Mouse (Mus musculus): Measurements from ENCODE around the gene Atp7a. TPM values are rescaled to one million over a fixed set of nuclear protein-coding genes. Genes with fewer than 3 reads are reported as not detected.

Gene Atp7a
- total and polyA plus RNA-seq, 3 experiments = 1.7 to 2.2 TPM; not detected in 1

DNA sequence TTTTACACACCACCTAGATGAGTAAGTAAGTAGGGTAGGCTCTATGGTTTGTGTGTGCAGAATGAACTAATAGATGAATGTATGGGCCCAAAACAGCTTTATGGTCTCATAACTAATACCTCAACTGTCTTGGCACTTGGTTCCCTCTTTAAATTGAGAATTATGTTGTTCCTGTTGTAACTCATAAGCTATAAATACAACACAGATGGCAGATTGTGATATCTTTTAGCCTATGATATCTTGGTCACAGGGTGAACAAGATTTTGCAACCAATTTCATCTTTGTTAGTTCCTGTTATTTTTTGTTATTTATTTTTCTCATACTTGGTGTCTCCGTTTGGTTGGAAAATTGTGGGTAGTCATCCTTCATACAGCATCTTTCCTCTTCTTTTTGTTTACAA is 121.1 kb downstream of the Atp7a start:
- Histone ChIP-seq H3K4me1 (ENCODE audit: control insufficient read depth in 1 of 2, insufficient read depth in 2 of 2, low read length in 2 of 2) (peaks cover 0 to 2% of the 10 kb centered on the region in 2 experiments; a peak in 2 of 4 replicates), H3K9ac (ENCODE audit: control insufficient read depth, low read depth, low read length, poor library complexity, severe bottlenecking) (no peak overlapping the region), H3K9me3 (replicated peaks; ENCODE audit: insufficient read depth, low read length) (no peaks in the 10 kb centered on the region), H3K27me3 (ENCODE audit: control insufficient read depth in 1 of 2, insufficient read depth in 2 of 2, low read length in 2 of 2) (no peaks in the 10 kb centered on the region), H3K4me3 (ENCODE audit: control insufficient read depth in 1 of 2, insufficient read depth in 1 of 2, low read depth in 2 of 2, low read length in 2 of 2) (no peak overlapping the region), H3K79me2 (ENCODE audit: control insufficient read depth, insufficient read depth, low read length, poor library complexity) (no peaks in the 10 kb centered on the region), H3K36me3 (ENCODE audit: control insufficient read depth in 1 of 2, insufficient read depth in 2 of 2, low read length in 2 of 2) (peaks cover 0 to 8% of the 10 kb centered on the region in 2 experiments; a peak in 1 of 4 replicates), H3K27ac (ENCODE audit: control insufficient read depth, low read depth, low read length) (no peak overlapping the region)
- no peak for DNase-seq (ENCODE audit: low read depth, low spot score)
- TF ChIP-seq TAL1 (IDR thresholded peaks at IDR 0.05; ENCODE audit: low read length) (peak; percentile 6; the same call in 1 of the 2 replicates), USF1 (IDR thresholded peaks at IDR 0.05; ENCODE audit: low read depth, low read length) (no peak), MAFK (IDR thresholded peaks at IDR 0.05; ENCODE audit: borderline replicate concordance, low read depth, low read length) (no peak), ETS1 (IDR thresholded peaks at IDR 0.05; ENCODE audit: low read depth, low read length) (0 out of 2 replicates have a peak, but pooled peaks have one; percentile 31), MEF2A (IDR thresholded peaks at IDR 0.05; ENCODE audit: extremely low read depth, insufficient replicate concordance, low read depth, low read length, poor library complexity, severe bottlenecking) (peak; percentile 61; the same call in 1 of the 2 replicates), TBP (IDR thresholded peaks at IDR 0.05; ENCODE audit: low read depth, low read length) (no peak), TCF12 (IDR thresholded peaks at IDR 0.05; ENCODE audit: low read depth, low read length) (peak; percentile 18; the same call in 1 of the 2 replicates), GABPA (IDR thresholded peaks at IDR 0.05; ENCODE audit: low read depth, low read length) (no peak), GATA1 (IDR thresholded peaks at IDR 0.05; ENCODE audit: low read depth, low read length) (0 out of 2 replicates have a peak, but pooled peaks have one; percentile 29), EP300 (IDR thresholded peaks at IDR 0.05; ENCODE audit: low read depth in 1 of 2, low read length in 2 of 2) (peak in 1 of 2 experiments; percentile 34; a peak in 2 of 4 replicates)

- Histone ChIP-seq H3K27me3 (ENCODE audit: control insufficient read depth in 1 of 2, insufficient read depth in 2 of 2, low read length in 2 of 2) (no peaks in the 10 kb centered on the region), H3K4me1 (ENCODE audit: control insufficient read depth in 1 of 2, insufficient read depth in 2 of 2, low read length in 2 of 2) (peaks cover 0 to 2% of the 10 kb centered on the region in 2 experiments; a peak in 2 of 4 replicates), H3K9me3 (replicated peaks; ENCODE audit: insufficient read depth, low read length) (no peaks in the 10 kb centered on the region), H3K27ac (ENCODE audit: control insufficient read depth, low read depth, low read length) (no peak overlapping the region), H3K9ac (ENCODE audit: control insufficient read depth, low read depth, low read length, poor library complexity, severe bottlenecking) (no peak overlapping the region), H3K79me2 (ENCODE audit: control insufficient read depth, insufficient read depth, low read length, poor library complexity) (no peaks in the 10 kb centered on the region), H3K4me3 (ENCODE audit: control insufficient read depth in 1 of 2, insufficient read depth in 1 of 2, low read depth in 2 of 2, low read length in 2 of 2) (no peak overlapping the region), H3K36me3 (ENCODE audit: control insufficient read depth in 1 of 2, insufficient read depth in 2 of 2, low read length in 2 of 2) (peaks cover 0 to 11% of the 10 kb centered on the region in 2 experiments; a peak in 1 of 4 replicates)
- no peak for TF ChIP-seq TBP (IDR thresholded peaks at IDR 0.05; ENCODE audit: low read depth, low read length)
- TF ChIP-seq ZMIZ1 (IDR thresholded peaks at IDR 0.05; ENCODE audit: low read depth, low read length) = no peak
- TF ChIP-seq UBTF (IDR thresholded peaks at IDR 0.05; ENCODE audit: borderline replicate concordance, insufficient read depth, low read depth, low read length) = no peak
- no peak for TF ChIP-seq CHD1 (IDR thresholded peaks at IDR 0.05; ENCODE audit: low read depth, low read length)
- no peak for TF ChIP-seq SIN3A (IDR thresholded peaks at IDR 0.05; ENCODE audit: low read length)
- TF ChIP-seq CTCF (IDR thresholded peaks at IDR 0.05 in 2 of 3, conservative IDR thresholded peaks at IDR 0.05 in 1 of 3; ENCODE audit: control insufficient read depth in 1 of 3, insufficient read depth in 1 of 3, low read depth in 2 of 3, low read length in 3 of 3, poor library complexity in 1 of 3, severe bottlenecking in 1 of 3) = no peak
- no peak for TF ChIP-seq BHLHE40 (IDR thresholded peaks at IDR 0.05; ENCODE audit: borderline replicate concordance, low read depth, low read length)
- TF ChIP-seq MYB (IDR thresholded peaks at IDR 0.05; ENCODE audit: low read depth, low read length) = no peak
- TF ChIP-seq MAZ (IDR thresholded peaks at IDR 0.05; ENCODE audit: low read depth, low read length) = no peak
- no peak for TF ChIP-seq USF2 (IDR thresholded peaks at IDR 0.05; ENCODE audit: borderline replicate concordance in 1 of 2, insufficient read depth in 1 of 2, low read depth in 1 of 2, low read length in 2 of 2)
- no peak for TF ChIP-seq NRF1 (IDR thresholded peaks at IDR 0.05; ENCODE audit: insufficient read depth, low read depth, low read length, poor library complexity, severe bottlenecking)
- no peak for DNase-seq (ENCODE audit: low read depth, low spot score)
Measured at GRCm38 (mm10) chrX:106149460-106149859, 122.4 kb downstream of the Atp7a start.

All from MEL (cell line).